Mouse (Mus musculus): Measurements from ENCODE around the gene Hfm1. TPM values are rescaled to one million over a fixed set of nuclear protein-coding genes. Genes with fewer than 3 reads are reported as not detected.

Hfm1 gene
- polyA plus RNA-seq, 1 experiment from 2014 or later = 1.6 TPM

- no peaks in the 10 kb centered on the region for H3K4me1 ChIP-seq (ENCODE audit: insufficient read depth, low read length)
- 0 out of 2 replicates have a peak, but pooled peaks cover 3% of the 10 kb centered on the region for H3K9me3 ChIP-seq (ENCODE audit: low read length)
- peak overlapping the region; percentile 58 for H3K4me2 ChIP-seq (replicated peaks; ENCODE audit: low read depth, low read length)
- H3K9ac ChIP-seq (replicated peaks; ENCODE audit: low read length) = no peak overlapping the region
- no peak overlapping the region for H3K27ac ChIP-seq (ENCODE audit: low read length)
- no peaks in the 10 kb centered on the region for H3K36me3 ChIP-seq (ENCODE audit: insufficient read depth, low read length)
- ATAC-seq (ENCODE audit: low FRiP score, low TSS enrichment) = no peak
- no peak overlapping the region for H3K4me3 ChIP-seq (ENCODE audit: low read length)
- H3K27me3 ChIP-seq (ENCODE audit: insufficient read depth, low read length) = 0 out of 2 replicates have a peak, but pooled peaks cover 4% of the 10 kb centered on the region
- WGBS = 88% methylated on average over 5 of the region's 5 CpGs
Measured at GRCm38 (mm10) chr5:106824716-106825115, 101.4 kb downstream of the Hfm1 start.

GRCm38 (mm10) chr5:106819630-106820029, 106.5 kb downstream of the Hfm1 start:
- no peak overlapping the region for H3K4me3 ChIP-seq (ENCODE audit: low read length)
- H3K27ac ChIP-seq (ENCODE audit: low read length) = no peak overlapping the region
- 79% methylated on average over 8 of the region's 8 CpGs for WGBS
- H3K9me3 ChIP-seq (ENCODE audit: low read length) = no peaks in the 10 kb centered on the region
- H3K27me3 ChIP-seq (ENCODE audit: insufficient read depth, low read length) = 0 out of 2 replicates have a peak, but pooled peaks cover 6% of the 10 kb centered on the region
- H3K9ac ChIP-seq (replicated peaks; ENCODE audit: low read length) = no peak overlapping the region
- ATAC-seq (ENCODE audit: low FRiP score, low TSS enrichment) = no peak
- H3K4me2 ChIP-seq (replicated peaks; ENCODE audit: low read depth, low read length) = no peak overlapping the region
- H3K36me3 ChIP-seq (ENCODE audit: insufficient read depth, low read length) = no peaks in the 10 kb centered on the region
- no peaks in the 10 kb centered on the region for H3K4me1 ChIP-seq (ENCODE audit: insufficient read depth, low read length)

- H3K9me3 ChIP-seq (ENCODE audit: low read length) = no peaks in the 10 kb centered on the region
- no peak for ATAC-seq (ENCODE audit: low FRiP score, low TSS enrichment)
- H3K27ac ChIP-seq (ENCODE audit: low read length) = no peak overlapping the region
- no peak overlapping the region for H3K9ac ChIP-seq (replicated peaks; ENCODE audit: low read length)
- peak overlapping the region; percentile 18; the same call in 1 of the 2 replicates for H3K4me3 ChIP-seq (ENCODE audit: low read length)
- H3K27me3 ChIP-seq (ENCODE audit: insufficient read depth, low read length) = peaks cover 14% of the 10 kb centered on the region; the same call in 1 of the 2 replicates
- 60% methylated on average over 15 of the region's 15 CpGs for WGBS
- H3K36me3 ChIP-seq (ENCODE audit: insufficient read depth, low read length) = no peaks in the 10 kb centered on the region
- H3K4me2 ChIP-seq (replicated peaks; ENCODE audit: low read depth, low read length) = peak overlapping the region; percentile 30
- no peaks in the 10 kb centered on the region for H3K4me1 ChIP-seq (ENCODE audit: insufficient read depth, low read length)
Measured at GRCm38 (mm10) chr5:106815923-106816654, 110.0 kb downstream of the Hfm1 start.

GRCm38 (mm10) chr5:106814611-106815010, 111.5 kb downstream of the Hfm1 start:
- H3K9me3 ChIP-seq (ENCODE audit: low read length) = no peaks in the 10 kb centered on the region
- H3K9ac ChIP-seq (replicated peaks; ENCODE audit: low read length) = no peak overlapping the region
- peaks cover 14% of the 10 kb centered on the region; the same call in 1 of the 2 replicates for H3K27me3 ChIP-seq (ENCODE audit: insufficient read depth, low read length)
- H3K36me3 ChIP-seq (ENCODE audit: insufficient read depth, low read length) = no peaks in the 10 kb centered on the region
- H3K4me2 ChIP-seq (replicated peaks; ENCODE audit: low read depth, low read length) = no peak overlapping the region
- H3K4me1 ChIP-seq (ENCODE audit: insufficient read depth, low read length) = no peaks in the 10 kb centered on the region
- WGBS = 70% methylated on average over 6 of the region's 6 CpGs
- no peak for ATAC-seq (ENCODE audit: low FRiP score, low TSS enrichment)
- H3K27ac ChIP-seq (ENCODE audit: low read length) = no peak overlapping the region
- H3K4me3 ChIP-seq (ENCODE audit: low read length) = no peak overlapping the region

- peaks cover 13% of the 10 kb centered on the region for H3K4me1 ChIP-seq (ENCODE audit: insufficient read depth, low read length)
- H3K27ac ChIP-seq (ENCODE audit: low read length) = no peak overlapping the region
- H3K9me3 ChIP-seq (ENCODE audit: low read length) = no peaks in the 10 kb centered on the region
- H3K27me3 ChIP-seq (ENCODE audit: insufficient read depth, low read length) = 0 out of 2 replicates have a peak, but pooled peaks cover 4% of the 10 kb centered on the region
- ATAC-seq (ENCODE audit: low FRiP score, low TSS enrichment) = peak; percentile 13; the same call in 1 of the 2 replicates
- no peak overlapping the region for H3K4me3 ChIP-seq (ENCODE audit: low read length)
- no peak overlapping the region; the same call in 1 of the 2 replicates for H3K4me2 ChIP-seq (replicated peaks; ENCODE audit: low read depth, low read length)
- no peaks in the 10 kb centered on the region for H3K36me3 ChIP-seq (ENCODE audit: insufficient read depth, low read length)
- WGBS = 2% methylated on average over 12 of the region's 12 CpGs
- no peak overlapping the region for H3K9ac ChIP-seq (replicated peaks; ENCODE audit: low read length)
Measured at GRCm38 (mm10) chr5:106803094-106803493, 123.0 kb downstream of the Hfm1 start.

- WGBS = 5% methylated on average over 32 of the region's 32 CpGs
- H3K9ac ChIP-seq (replicated peaks; ENCODE audit: low read length) = peak overlapping the region; percentile 43; the same call in 1 of the 2 replicates
- peak; percentile 59 for ATAC-seq (ENCODE audit: low FRiP score, low TSS enrichment)
Measured at GRCm38 (mm10) chr5:106801886-106802798, 124.0 kb downstream of the Hfm1 start.

GRCm38 (mm10) chr5:106801215-106801863, 124.8 kb downstream of the Hfm1 start:
- ATAC-seq (ENCODE audit: low FRiP score, low TSS enrichment) = no peak

More at GRCm38 (mm10) chr5:106801886-106802798, 124.0 kb downstream of the Hfm1 start:
- no peaks in the 10 kb centered on the region for H3K36me3 ChIP-seq (ENCODE audit: insufficient read depth, low read length)
- 0 out of 2 replicates have a peak, but pooled peaks cover 4% of the 10 kb centered on the region for H3K27me3 ChIP-seq (ENCODE audit: insufficient read depth, low read length)
- H3K4me1 ChIP-seq (ENCODE audit: insufficient read depth, low read length) = peaks cover 13% of the 10 kb centered on the region
- no peak overlapping the region for H3K27ac ChIP-seq (ENCODE audit: low read length)
- H3K4me2 ChIP-seq (replicated peaks; ENCODE audit: low read depth, low read length) = peak overlapping the region; percentile 63
- no peaks in the 10 kb centered on the region for H3K9me3 ChIP-seq (ENCODE audit: low read length)
- peak overlapping the region; percentile 36 for H3K4me3 ChIP-seq (ENCODE audit: low read length)

GRCm38 (mm10) chr5:106797896-106798295, 128.2 kb downstream of the Hfm1 start:
- Histone ChIP-seq H3K9ac (replicated peaks; ENCODE audit: low read length) (no peak overlapping the region), H3K4me2 (replicated peaks; ENCODE audit: low read depth, low read length) (no peak overlapping the region), H3K36me3 (ENCODE audit: insufficient read depth, low read length) (no peaks in the 10 kb centered on the region), H3K27me3 (ENCODE audit: insufficient read depth, low read length) (0 out of 2 replicates have a peak, but pooled peaks cover 4% of the 10 kb centered on the region), H3K4me1 (ENCODE audit: insufficient read depth, low read length) (peaks cover 11% of the 10 kb centered on the region), H3K9me3 (ENCODE audit: low read length) (no peaks in the 10 kb centered on the region), H3K27ac (ENCODE audit: low read length) (no peak overlapping the region), H3K4me3 (ENCODE audit: low read length) (no peak overlapping the region)
- 75% methylated on average over 5 of the region's 5 CpGs for WGBS
- ATAC-seq (ENCODE audit: low FRiP score, low TSS enrichment) = no peak

More at GRCm38 (mm10) chr5:106801215-106801863, 124.8 kb downstream of the Hfm1 start:
- H3K27me3 ChIP-seq (ENCODE audit: insufficient read depth, low read length) = 0 out of 2 replicates have a peak, but pooled peaks cover 4% of the 10 kb centered on the region
- H3K4me2 ChIP-seq (replicated peaks; ENCODE audit: low read depth, low read length) = no peak overlapping the region
- WGBS = 22% methylated on average over 9 of the region's 9 CpGs
- H3K4me3 ChIP-seq (ENCODE audit: low read length) = no peak overlapping the region
- no peaks in the 10 kb centered on the region for H3K36me3 ChIP-seq (ENCODE audit: insufficient read depth, low read length)
- no peak overlapping the region for H3K27ac ChIP-seq (ENCODE audit: low read length)
- no peak overlapping the region for H3K9ac ChIP-seq (replicated peaks; ENCODE audit: low read length)
- H3K9me3 ChIP-seq (ENCODE audit: low read length) = no peaks in the 10 kb centered on the region
- peaks cover 13% of the 10 kb centered on the region for H3K4me1 ChIP-seq (ENCODE audit: insufficient read depth, low read length)

GRCm38 (mm10) chr5:106791241-106791572, 134.9 kb downstream of the Hfm1 start:
- H3K4me3 ChIP-seq (ENCODE audit: low read length) = no peak overlapping the region
- H3K9me3 ChIP-seq (ENCODE audit: low read length) = no peaks in the 10 kb centered on the region
- H3K36me3 ChIP-seq (ENCODE audit: insufficient read depth, low read length) = no peaks in the 10 kb centered on the region
- no peak overlapping the region for H3K4me2 ChIP-seq (replicated peaks; ENCODE audit: low read depth, low read length)
- no peak overlapping the region for H3K27ac ChIP-seq (ENCODE audit: low read length)
- no peak overlapping the region for H3K9ac ChIP-seq (replicated peaks; ENCODE audit: low read length)
- H3K27me3 ChIP-seq (ENCODE audit: insufficient read depth, low read length) = no peaks in the 10 kb centered on the region
- 9% methylated on average over 6 of the region's 6 CpGs for WGBS
- no peaks in the 10 kb centered on the region for H3K4me1 ChIP-seq (ENCODE audit: insufficient read depth, low read length)
- ATAC-seq (ENCODE audit: low FRiP score, low TSS enrichment) = peak; percentile 80; the same call in 1 of the 2 replicates

Measured in kidney, embryonic 16.5 days (tissue).